Mouse (Mus musculus): Measurements from ENCODE around the gene Fuca2. TPM values are rescaled to one million over a fixed set of nuclear protein-coding genes. Genes with fewer than 3 reads are reported as not detected.
"Not testable (repeated sequence)": the region's sequence is repeated elsewhere in the genome, so short reads cannot be mapped to it uniquely, and the experiment has no call there.

Fuca2 gene
- total RNA-seq (2017), result 46.3 and 56.7 TPM in 2 replicates

GRCm38 (mm10) chr10:13499331-13499730, at the start of gene Fuca2:
Gene Fuca2, plus strand, starts transcription at chr10:13499540.
- ATAC-seq (replicated peaks; ENCODE audit: low read depth, poor library complexity, severe bottlenecking), result peak; percentile 52

GRCm38 (mm10) chr10:13451640-13452039, 47.7 kb upstream of the Fuca2 start:
- ATAC-seq (replicated peaks; ENCODE audit: low read depth, poor library complexity, severe bottlenecking), result no peak

- peak; percentile 76 for ATAC-seq (replicated peaks; ENCODE audit: low read depth, poor library complexity, severe bottlenecking)
Observed at GRCm38 (mm10) chr10:13453200-13453990, 45.9 kb upstream of the Fuca2 start.

- 0 out of 2 replicates have a peak, but pooled peaks have one; percentile 57 for ATAC-seq (replicated peaks; ENCODE audit: low read depth, poor library complexity, severe bottlenecking)
Observed at GRCm38 (mm10) chr10:13464295-13464694, 35.0 kb upstream of the Fuca2 start.

GRCm38 (mm10) chr10:13466925-13467324, 32.4 kb upstream of the Fuca2 start:
- ATAC-seq (replicated peaks; ENCODE audit: low read depth, poor library complexity, severe bottlenecking), result no peak

- ATAC-seq (replicated peaks; ENCODE audit: low read depth, poor library complexity, severe bottlenecking), result 0 out of 2 replicates have a peak, but pooled peaks have one; percentile 31
Observed at GRCm38 (mm10) chr10:13468025-13468529, 31.3 kb upstream of the Fuca2 start.

DNA sequence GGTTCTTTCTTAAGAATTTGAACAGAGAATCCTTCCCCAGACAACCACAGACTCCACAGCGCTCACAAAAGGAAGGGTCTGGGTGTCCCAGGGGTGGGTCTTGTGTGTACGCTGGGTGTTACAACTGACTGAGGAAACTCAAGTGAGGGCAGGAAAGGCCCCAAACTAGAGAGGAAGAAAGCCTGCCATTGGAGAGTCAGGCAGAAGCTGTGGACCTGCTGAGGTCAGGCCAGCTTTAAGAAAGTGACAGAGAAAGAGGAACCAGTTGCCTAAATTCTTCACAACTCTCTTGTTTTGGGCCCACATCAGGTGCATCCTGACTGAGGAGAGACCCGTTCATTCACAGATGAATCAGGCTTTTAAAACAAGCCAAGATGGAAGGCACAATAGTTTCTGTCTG, 29.1 kb upstream of the Fuca2 start:
- ATAC-seq (replicated peaks; ENCODE audit: low read depth, poor library complexity, severe bottlenecking), result peak; percentile 75

GRCm38 (mm10) chr10:13473287-13473832, 26.0 kb upstream of the Fuca2 start:
- no peak; the same call in 1 of the 2 replicates for ATAC-seq (replicated peaks; ENCODE audit: low read depth, poor library complexity, severe bottlenecking)

GRCm38 (mm10) chr10:13473833-13474567, 25.3 kb upstream of the Fuca2 start, which contains the start of gene Phactr2:
Gene Phactr2, minus strand, starts transcription at chr10:13474412.
- peak; percentile 46 for ATAC-seq (replicated peaks; ENCODE audit: low read depth, poor library complexity, severe bottlenecking)

DNA sequence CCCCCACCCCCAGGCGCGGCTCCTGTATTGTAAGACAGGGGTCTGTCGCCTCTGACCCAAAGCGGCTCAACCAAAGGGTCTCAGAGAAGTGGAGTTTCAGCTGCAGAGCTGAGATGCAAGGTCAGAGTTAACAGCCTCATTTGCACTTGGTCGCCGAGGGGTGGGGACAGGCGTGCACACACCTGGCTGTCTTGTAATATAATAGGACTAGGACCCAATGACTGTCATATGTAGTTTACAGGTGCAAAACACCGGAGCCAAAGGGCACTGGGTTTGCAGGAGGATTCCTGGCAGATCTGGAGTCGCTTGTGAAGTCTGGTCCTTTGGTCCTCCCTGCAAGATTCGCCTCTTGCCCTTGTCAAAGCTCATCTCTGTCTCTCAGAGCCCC, 24.8 kb upstream of the Fuca2 start:
- no peak for ATAC-seq (replicated peaks; ENCODE audit: low read depth, poor library complexity, severe bottlenecking)

DNA sequence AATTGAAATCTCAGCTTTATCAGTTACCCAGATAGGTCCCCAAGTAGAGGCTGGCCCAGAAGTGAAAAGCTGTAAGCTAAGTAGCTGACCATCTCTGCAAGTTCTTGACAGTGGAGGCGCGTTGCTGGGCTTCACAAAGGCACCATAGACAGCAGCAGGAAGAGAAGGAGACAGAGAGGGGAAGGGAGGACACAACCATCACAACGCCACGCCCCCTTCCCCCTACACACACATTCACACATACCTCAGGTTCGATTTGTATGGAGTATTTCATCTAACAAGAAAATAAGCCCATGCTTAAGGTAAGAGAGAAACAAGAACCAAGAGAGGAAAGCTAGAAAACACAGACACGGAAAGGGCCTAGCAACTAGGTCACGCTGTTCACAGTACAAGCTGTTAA, 24.2 kb upstream of the Fuca2 start:
- ATAC-seq (replicated peaks; ENCODE audit: low read depth, poor library complexity, severe bottlenecking), result no peak

DNA sequence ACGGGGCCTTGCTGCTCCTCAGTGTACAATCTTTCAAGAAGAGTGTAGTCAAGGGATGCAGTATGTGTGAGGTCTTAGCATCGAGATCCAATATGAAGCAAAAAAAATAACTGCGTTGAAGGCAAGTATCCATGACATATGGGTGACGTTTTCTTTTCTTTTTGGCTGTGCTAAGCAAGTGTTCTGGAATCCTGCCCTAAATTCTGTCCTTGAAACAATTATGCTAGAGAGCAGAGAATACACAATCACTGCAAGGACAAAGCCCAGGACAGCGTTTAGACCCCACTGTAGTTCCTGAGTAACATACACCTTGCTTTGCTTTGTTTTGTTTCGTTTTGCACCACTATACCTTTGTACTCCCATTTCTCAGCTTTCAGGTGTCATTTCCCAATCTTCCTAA, 20.0 kb upstream of the Fuca2 start:
- ATAC-seq (replicated peaks; ENCODE audit: low read depth, poor library complexity, severe bottlenecking), result no peak

DNA sequence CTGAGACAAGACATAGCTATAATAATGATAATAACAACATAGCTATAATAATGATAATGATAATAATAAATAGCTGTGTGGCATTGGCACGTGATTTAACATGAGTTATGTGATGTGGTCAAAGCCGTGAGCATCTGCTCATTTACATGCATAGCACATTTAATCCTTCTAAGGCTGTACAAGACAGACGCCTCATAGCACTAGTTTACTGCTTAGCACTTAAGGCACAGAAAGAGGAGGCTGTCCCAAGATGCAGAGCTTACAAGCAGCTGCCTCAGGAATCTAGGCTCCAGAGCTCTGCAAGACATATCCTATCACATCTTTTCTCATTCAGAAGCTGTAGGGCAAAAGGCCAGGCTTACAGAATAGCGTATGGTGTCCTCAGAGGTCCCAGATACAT, 13.4 kb upstream of the Fuca2 start:
- ATAC-seq (replicated peaks; ENCODE audit: low read depth, poor library complexity, severe bottlenecking), result no peak

DNA sequence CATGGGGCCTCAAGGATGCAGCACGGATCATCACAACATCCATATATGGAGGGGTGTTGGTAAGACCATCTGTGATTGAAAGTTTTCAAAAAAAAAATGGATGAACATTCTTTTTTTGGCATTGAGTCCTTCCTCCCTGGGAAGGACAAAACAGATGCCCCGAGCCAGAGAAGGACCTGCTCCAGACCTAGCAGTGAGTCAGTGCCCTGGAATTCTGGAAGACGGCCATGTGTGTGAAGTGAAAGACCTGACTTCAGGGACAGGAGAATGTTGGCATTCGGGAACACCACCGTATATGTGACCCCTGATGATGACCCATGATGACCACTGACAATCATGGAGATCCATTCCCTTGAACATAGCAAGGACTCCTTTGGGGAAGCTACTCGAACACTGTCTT, 9.7 kb upstream of the Fuca2 start:
- ATAC-seq (replicated peaks; ENCODE audit: low read depth, poor library complexity, severe bottlenecking), result no peak

GRCm38 (mm10) chr10:13493978-13494686, 5.2 kb upstream of the Fuca2 start:
- no peak for ATAC-seq (replicated peaks; ENCODE audit: low read depth, poor library complexity, severe bottlenecking)

DNA sequence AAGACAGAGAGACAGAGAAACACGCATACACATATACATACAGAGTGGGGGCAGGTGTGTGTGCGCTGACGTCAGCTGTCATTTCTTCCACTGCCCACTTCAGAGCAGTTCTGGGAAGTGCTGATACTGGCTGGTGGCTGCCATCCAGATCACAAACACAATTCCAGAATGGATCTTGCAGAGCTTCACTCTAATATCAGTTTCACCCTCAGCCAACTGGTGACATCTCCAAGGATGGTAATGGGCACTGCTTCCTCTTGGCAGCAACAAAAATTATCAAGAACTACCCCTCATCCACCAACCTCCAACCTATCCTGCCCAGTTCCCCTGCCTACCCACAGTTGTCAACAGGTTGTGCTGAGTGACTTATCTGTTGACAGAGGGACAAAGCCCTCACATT, 3.0 kb upstream of the Fuca2 start:
- ATAC-seq (replicated peaks; ENCODE audit: low read depth, poor library complexity, severe bottlenecking), result no peak

GRCm38 (mm10) chr10:13500473-13500872, 1.1 kb downstream of the Fuca2 start:
- peak; percentile 28 for ATAC-seq (replicated peaks; ENCODE audit: low read depth, poor library complexity, severe bottlenecking)

- ATAC-seq (replicated peaks; ENCODE audit: low read depth, poor library complexity, severe bottlenecking), result peak; percentile 80
Observed at GRCm38 (mm10) chr10:13500938-13501496, 1.7 kb downstream of the Fuca2 start.

- ATAC-seq (replicated peaks; ENCODE audit: low read depth, poor library complexity, severe bottlenecking), result not testable (repeated sequence)
Observed at GRCm38 (mm10) chr10:13501533-13501932, 2.2 kb downstream of the Fuca2 start.

- ATAC-seq (replicated peaks; ENCODE audit: low read depth, poor library complexity, severe bottlenecking), result peak; percentile 57
Observed at GRCm38 (mm10) chr10:13502371-13502770, 3.0 kb downstream of the Fuca2 start.

All from common myeloid progenitor, adult 5-6 weeks (primary cell).